Mouse (Mus musculus): ENCODE data around the gene C1qtnf1. TPM values are rescaled to one million over a fixed set of nuclear protein-coding genes. Genes with fewer than 3 reads are reported as not detected.

The C1qtnf1 gene
- polyA plus RNA-seq, 1 experiment from 2014 or later, result 4.8 TPM

DNA sequence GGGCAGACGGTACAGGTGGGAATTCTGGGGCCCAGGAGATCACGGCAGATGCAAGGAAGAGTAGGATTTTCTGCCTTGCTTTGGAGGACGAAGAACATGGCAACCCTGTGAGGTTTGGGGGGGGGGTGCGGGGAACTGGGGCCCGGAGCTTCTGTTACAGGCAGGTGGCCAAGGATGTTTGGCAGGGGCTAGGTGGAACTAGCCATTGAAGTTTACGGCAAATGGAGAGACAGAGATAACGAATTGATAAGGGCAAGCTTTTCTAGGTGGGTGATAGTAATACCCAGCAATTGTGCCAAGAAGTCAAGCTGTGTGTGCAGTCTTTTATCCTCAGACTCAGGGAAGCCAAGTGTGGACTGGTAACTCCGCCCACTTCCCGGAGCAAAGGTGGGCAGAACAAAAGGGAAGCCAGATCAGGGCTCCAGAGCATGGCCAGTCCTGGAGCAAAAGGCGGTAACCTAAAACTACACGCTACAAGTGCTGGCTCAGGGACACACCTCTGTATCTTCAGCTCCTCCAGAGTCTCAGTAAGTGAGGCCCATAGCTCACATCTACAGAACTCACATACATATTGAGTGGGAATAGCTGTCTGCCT lies 39.5 kb downstream of the C1qtnf1 start:
- 64% methylated on average over 11 of the region's 11 CpGs for WGBS
- no peaks in the 10 kb centered on the region for H3K27me3 ChIP-seq
- peaks cover 16% of the 10 kb centered on the region for H3K4me1 ChIP-seq (replicated peaks)
- no peaks in the 10 kb centered on the region for H3K36me3 ChIP-seq
- H3K9me3 ChIP-seq, result no peaks in the 10 kb centered on the region
- H3K4me2 ChIP-seq, result no peak overlapping the region
- H3K4me3 ChIP-seq, result no peak overlapping the region
- no peak overlapping the region for H3K9ac ChIP-seq
- H3K27ac ChIP-seq (replicated peaks), result no peak overlapping the region
- ATAC-seq (ENCODE audit: low read depth), result no peak

DNA sequence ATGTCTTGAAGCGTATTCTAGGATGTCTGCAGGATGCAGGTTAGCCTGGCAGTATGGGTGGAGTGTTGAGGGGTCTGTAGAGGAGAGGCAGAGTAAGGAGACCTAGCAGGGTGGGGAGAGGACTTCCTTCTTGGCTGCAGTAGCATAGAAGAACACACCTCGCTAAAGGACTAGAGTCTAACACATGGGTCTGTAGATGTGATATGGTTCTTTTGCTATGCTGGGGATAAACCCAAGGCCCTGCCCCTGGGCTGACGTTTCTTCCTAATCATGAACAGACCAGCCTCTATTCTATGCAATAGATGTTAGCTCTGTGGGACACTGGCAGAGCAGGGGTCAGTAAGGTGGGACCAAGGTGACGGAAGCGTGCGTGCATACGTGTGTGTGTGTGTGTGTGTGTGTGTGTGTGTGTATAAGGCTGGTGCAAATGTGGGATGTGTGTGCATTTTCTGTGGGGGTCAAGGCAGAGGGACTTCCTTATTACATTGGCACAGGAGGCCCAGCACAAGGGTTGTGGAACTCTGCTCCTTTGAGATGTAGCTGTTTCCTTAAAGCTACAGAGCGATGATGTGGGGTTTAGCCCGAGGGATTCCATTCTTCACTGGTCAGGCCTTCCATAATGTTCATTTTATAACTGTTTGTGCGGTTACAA lies 41.6 kb downstream of the C1qtnf1 start:
- 78% methylated on average over 10 of the region's 10 CpGs for WGBS
- Histone ChIP-seq H3K4me1 (replicated peaks) (peaks cover 16% of the 10 kb centered on the region), H3K4me2 (no peak overlapping the region), H3K9me3 (no peaks in the 10 kb centered on the region), H3K36me3 (no peaks in the 10 kb centered on the region), H3K27me3 (no peaks in the 10 kb centered on the region), H3K27ac (replicated peaks) (peak overlapping the region; percentile 68), H3K4me3 (no peak overlapping the region), H3K9ac (no peak overlapping the region)
- ATAC-seq (ENCODE audit: low read depth), result no peak

DNA sequence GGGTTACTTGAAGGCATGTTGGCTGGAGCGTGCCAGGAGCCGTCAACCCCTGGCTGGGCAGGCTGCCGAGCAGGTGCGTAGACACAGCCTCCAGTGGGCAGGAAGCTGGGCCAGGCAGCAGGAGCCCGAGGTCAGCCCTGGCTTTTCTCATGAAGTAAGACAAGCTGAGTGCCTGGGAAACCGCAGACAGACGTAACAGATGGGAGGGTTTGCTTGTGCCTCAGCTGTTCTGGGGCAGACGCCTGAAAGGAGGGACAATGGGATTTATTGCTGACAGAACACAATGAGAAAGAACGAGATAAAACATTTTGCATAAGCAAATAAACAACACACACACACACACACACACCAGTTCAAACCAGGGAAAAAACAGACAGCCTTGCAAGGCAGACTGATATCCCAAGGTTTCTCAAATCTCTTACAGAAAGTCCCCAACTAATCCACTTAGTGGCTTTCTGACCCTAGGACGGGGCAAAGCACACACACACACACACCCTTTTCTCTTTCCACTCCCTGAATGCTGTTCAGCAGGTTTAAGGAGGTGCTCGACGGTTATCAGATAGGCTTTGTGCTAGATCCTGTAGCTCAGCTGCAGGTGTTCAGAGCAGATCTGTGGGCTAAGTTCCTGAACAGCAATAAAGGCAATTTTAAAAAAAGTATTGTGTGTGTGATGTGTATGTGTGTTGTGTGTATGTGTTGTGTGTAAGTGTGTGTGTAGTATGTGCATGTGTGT lies 42.4 kb downstream of the C1qtnf1 start:
- ATAC-seq (ENCODE audit: low read depth), result peak; percentile 50; the same call in 1 of the 2 replicates
- 18% methylated on average over 12 of the region's 12 CpGs for WGBS

DNA sequence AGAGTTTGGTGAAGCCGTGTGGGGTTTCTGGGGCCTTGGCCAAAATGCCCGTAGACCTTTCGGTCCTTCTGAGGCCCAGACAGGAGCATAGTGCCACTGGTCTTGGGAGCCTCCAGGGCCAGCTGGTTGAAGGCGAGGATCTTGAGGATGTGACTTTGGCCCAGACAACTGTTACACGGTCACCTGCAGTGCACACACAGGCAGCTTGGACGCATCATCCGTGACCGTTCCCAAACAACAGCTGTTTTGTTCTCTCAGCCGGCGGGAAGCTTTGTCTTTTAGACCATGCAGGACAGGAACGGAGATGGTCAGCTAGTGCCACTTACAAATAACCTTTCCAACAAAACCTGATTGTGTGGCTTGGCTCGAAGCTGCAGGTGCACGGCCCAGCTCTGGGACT lies 43.7 kb downstream of the C1qtnf1 start:
- H3K9me3 ChIP-seq, result no peaks in the 10 kb centered on the region
- H3K9ac ChIP-seq, result no peak overlapping the region
- ATAC-seq (ENCODE audit: low read depth), result no peak
- no peaks in the 10 kb centered on the region for H3K36me3 ChIP-seq
- H3K27me3 ChIP-seq, result no peaks in the 10 kb centered on the region
- H3K27ac ChIP-seq (replicated peaks), result 0 out of 2 replicates have a peak overlapping the region, but pooled peaks have one; percentile 2
- peaks cover 16% of the 10 kb centered on the region for H3K4me1 ChIP-seq (replicated peaks)
- H3K4me3 ChIP-seq, result no peak overlapping the region
- WGBS, result 49% methylated on average over 13 of the region's 13 CpGs
- no peak overlapping the region for H3K4me2 ChIP-seq

More for the DNA sequence above, 42.4 kb downstream of the C1qtnf1 start:
- Histone ChIP-seq H3K4me3 (no peak overlapping the region), H3K9me3 (no peaks in the 10 kb centered on the region), H3K27ac (replicated peaks) (peak overlapping the region; percentile 68), H3K4me2 (no peak overlapping the region), H3K9ac (no peak overlapping the region; the same call in 1 of the 2 replicates), H3K4me1 (replicated peaks) (peaks cover 16% of the 10 kb centered on the region), H3K36me3 (no peaks in the 10 kb centered on the region), H3K27me3 (no peaks in the 10 kb centered on the region)

DNA sequence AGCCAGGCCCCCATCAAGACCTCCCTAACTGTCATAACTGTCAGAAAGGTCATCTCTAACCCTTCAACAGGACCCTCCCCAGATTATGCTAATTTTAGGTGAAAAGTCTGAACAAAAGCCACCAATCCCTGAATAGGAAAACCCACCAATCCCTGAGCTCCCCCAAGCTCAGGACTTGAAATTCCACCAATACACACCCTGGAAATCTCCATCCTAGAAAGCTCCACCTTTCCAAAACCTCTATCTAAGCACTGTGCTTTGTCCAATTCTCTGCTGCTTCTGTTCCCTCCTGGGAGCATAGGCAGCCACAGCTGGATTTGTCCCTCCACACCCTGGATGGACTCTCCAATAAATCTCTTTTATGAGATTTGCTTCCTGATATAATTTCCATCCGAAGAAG lies 45.2 kb downstream of the C1qtnf1 start:
- no peaks in the 10 kb centered on the region for H3K27me3 ChIP-seq
- no peak overlapping the region for H3K4me3 ChIP-seq
- H3K36me3 ChIP-seq, result no peaks in the 10 kb centered on the region
- no peaks in the 10 kb centered on the region for H3K9me3 ChIP-seq
- peaks cover 27% of the 10 kb centered on the region for H3K4me1 ChIP-seq (replicated peaks)
- ATAC-seq (ENCODE audit: low read depth), result no peak
- no peak overlapping the region for H3K4me2 ChIP-seq
- 79% methylated on average over 1 of the region's 1 CpGs for WGBS
- no peak overlapping the region for H3K9ac ChIP-seq
- H3K27ac ChIP-seq (replicated peaks), result no peak overlapping the region

DNA sequence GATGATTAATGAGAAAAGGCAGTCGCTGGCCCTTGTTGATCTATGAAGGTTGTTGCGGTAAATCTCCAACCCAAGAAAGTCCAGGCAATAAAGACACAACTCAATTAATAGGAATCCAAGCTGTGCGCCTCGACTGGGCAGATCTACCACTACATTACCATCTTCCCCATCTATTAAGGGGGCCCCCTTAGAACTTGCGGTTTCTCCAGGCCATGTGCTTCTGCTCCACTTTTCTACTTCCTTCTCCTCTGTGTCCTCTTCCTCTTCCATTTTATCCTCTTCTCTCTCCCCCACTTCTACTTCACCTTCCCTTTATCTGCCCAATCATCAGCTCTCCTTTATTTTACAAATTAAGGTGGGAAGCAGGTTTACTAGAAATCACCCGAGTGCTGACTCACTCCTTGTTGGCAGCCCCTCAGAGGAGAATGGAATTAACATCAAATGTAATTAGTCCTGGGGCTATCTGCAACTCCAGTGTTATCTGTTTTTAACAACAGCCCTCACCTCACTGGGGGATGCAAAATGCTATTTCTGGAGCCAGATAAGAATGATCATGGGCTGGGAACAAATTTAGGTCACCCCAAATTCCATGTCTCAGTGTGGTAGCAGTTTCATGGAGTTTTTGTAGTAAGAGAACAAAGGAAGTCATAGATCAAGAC lies 46.0 kb downstream of the C1qtnf1 start:
- Histone ChIP-seq H3K27me3 (no peaks in the 10 kb centered on the region), H3K4me3 (no peak overlapping the region), H3K4me2 (no peak overlapping the region), H3K4me1 (replicated peaks) (peaks cover 30% of the 10 kb centered on the region), H3K36me3 (no peaks in the 10 kb centered on the region), H3K9ac (no peak overlapping the region), H3K27ac (replicated peaks) (no peak overlapping the region), H3K9me3 (no peaks in the 10 kb centered on the region)
- no peak for ATAC-seq (ENCODE audit: low read depth)
- WGBS, result 78% methylated on average over 6 of the region's 6 CpGs

DNA sequence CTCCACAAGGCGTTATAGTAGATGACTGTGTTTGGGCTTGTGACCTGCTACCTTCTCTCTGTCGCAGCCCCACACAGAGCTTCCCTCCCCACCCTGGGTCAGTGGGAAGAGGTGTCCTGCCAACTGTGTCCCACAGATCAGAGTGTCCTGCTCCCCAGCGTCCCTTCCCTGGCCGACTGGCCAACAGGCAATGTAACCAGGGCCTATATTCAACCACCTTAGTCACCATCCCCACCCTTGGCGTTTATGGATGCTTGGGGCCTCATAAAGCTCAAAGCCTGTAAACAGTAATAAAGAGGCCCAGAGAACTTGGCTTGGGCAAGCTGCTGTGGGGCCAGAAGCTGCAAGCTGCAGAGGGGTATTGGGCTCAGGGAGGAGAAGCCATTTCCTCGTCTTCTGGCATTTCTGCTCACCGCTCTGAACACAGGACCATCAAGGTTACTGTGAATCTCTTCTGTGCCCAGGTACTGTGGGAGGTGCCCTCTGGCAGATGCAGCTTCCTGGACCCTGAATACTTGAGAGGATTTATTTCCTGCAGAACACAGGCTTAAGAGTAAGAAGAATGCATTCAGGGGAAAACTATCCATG lies 47.6 kb downstream of the C1qtnf1 start:
- H3K4me1 ChIP-seq (replicated peaks), result peaks cover 19% of the 10 kb centered on the region
- H3K9me3 ChIP-seq, result no peaks in the 10 kb centered on the region
- H3K36me3 ChIP-seq, result no peaks in the 10 kb centered on the region
- no peak overlapping the region for H3K27ac ChIP-seq (replicated peaks)
- no peak overlapping the region for H3K4me2 ChIP-seq
- ATAC-seq (ENCODE audit: low read depth), result no peak
- 56% methylated on average over 7 of the region's 7 CpGs for WGBS
- H3K4me3 ChIP-seq, result no peak overlapping the region
- H3K9ac ChIP-seq, result no peak overlapping the region
- no peaks in the 10 kb centered on the region for H3K27me3 ChIP-seq

DNA sequence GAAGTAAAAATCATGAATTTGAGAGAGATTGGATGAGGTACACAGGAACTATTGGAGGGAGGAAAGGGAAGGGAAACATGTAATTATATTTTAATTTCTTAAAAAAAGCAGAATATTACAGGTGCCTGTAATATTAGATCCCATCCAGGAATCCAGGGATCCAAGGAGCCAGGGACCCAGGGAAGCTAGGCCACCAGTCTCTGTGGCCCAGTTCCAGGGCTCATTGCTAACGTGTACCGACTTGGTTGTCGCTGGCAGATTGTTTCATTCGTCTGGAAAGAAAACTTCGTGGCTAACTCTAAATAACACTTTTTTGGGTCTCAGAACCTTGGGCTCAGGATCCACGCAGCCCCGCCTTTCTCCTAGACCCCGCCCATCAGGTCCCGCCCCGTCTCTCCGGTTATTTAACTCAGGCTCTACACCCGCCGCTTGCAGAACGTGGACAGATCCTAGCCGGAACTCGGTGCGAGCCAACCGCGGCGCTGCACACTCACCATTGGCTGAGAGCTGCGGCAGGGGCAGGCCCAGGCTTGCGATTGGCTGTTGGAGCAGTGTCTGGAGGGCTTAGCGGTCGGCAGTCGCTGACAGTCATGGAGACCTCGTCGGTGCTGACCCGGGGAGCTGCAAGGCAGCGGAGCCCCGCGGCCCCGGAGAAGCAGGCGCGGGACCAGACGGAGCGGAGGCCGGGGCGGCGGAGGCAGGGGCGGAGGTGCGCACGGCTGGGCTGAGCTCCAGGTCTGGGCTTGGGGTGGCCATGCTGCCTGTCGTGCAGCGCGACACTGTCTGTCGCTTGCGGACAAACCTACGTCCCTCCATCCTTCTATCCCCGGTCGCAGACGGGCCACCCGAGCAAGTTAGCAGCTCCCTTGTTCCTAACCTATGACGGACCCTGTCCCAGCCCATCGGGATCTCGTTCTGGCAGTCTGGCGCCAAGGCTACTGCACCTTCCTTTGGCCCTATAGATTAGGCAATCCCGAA lies 48.7 kb downstream of the C1qtnf1 start, which contains the start of gene Engase:
TSS of gene Engase (plus strand) at position 434 of the 978 bp plus-strand sequence.
- ATAC-seq (ENCODE audit: low read depth), result peak; percentile 99
- no peaks in the 10 kb centered on the region for H3K9me3 ChIP-seq
- peaks cover 14% of the 10 kb centered on the region for H3K4me1 ChIP-seq (replicated peaks)
- peak within 1 kb of the TSS; percentile 79 for H3K9ac ChIP-seq
- no peaks in the 10 kb centered on the region for H3K27me3 ChIP-seq
- peak within 1 kb of the TSS; percentile 79 for H3K4me2 ChIP-seq
- under 1% methylated on average over 57 of the region's 57 CpGs for WGBS
- no peaks in the 10 kb centered on the region for H3K36me3 ChIP-seq
- peak within 1 kb of the TSS; percentile 61; the same call in 1 of the 2 replicates for H3K27ac ChIP-seq (replicated peaks)
- peak within 1 kb of the TSS; percentile 63 for H3K4me3 ChIP-seq

DNA sequence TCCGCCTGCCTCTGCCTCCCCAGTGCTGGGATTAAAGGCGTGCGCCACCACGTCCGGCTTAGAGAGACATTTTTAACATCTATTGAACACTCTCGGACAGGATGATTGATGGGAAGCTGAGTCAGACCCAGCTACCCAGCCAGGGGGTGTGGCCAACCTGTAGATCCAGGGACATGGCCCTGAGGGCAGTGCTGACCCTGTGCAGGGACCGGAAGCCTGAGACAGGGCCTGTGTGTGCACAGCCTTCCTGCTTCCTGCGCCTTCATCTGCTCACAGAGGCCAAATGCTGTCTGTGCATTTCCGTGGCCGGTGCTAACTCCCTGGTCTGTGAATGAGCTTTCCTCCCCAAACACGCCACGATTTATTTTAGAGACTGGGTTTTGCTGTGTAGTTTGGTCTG lies 51.8 kb downstream of the C1qtnf1 start:
- WGBS, result 80% methylated on average over 12 of the region's 12 CpGs
- H3K36me3 ChIP-seq, result peaks cover 14% of the 10 kb centered on the region; the same call in 1 of the 2 replicates
- no peaks in the 10 kb centered on the region for H3K27me3 ChIP-seq
- no peak overlapping the region for H3K27ac ChIP-seq (replicated peaks)
- no peak overlapping the region for H3K9ac ChIP-seq
- H3K4me1 ChIP-seq (replicated peaks), result peaks cover 14% of the 10 kb centered on the region
- no peak overlapping the region for H3K4me3 ChIP-seq
- no peak overlapping the region for H3K4me2 ChIP-seq
- no peaks in the 10 kb centered on the region for H3K9me3 ChIP-seq
- no peak for ATAC-seq (ENCODE audit: low read depth)

DNA sequence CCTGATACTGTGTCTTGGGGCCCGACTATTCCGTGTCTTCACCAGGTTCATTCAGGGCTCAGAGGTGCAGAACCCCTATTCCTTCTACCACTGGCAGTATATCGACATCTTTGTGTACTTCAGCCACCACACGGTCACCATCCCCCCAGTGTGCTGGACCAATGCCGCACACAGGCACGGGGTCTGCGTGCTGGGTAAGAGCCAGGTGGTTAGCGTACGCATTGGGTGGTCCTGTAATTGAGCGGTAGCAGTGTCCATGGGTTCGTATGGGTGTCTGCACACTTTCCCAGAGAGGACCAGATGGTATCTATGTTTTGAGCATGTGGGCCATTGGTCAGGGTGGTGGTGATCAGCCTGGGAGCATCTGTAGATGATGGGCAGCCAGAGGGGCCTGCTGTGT lies 53.2 kb downstream of the C1qtnf1 start:
- Histone ChIP-seq H3K9me3 (no peaks in the 10 kb centered on the region), H3K4me1 (replicated peaks) (peaks cover 14% of the 10 kb centered on the region), H3K4me2 (no peak overlapping the region), H3K36me3 (peaks cover 17% of the 10 kb centered on the region; the same call in 1 of the 2 replicates), H3K4me3 (no peak overlapping the region), H3K9ac (no peak overlapping the region), H3K27ac (replicated peaks) (no peak overlapping the region), H3K27me3 (no peaks in the 10 kb centered on the region)
- WGBS, result 93% methylated on average over 11 of the region's 11 CpGs
- no peak for ATAC-seq (ENCODE audit: low read depth)

DNA sequence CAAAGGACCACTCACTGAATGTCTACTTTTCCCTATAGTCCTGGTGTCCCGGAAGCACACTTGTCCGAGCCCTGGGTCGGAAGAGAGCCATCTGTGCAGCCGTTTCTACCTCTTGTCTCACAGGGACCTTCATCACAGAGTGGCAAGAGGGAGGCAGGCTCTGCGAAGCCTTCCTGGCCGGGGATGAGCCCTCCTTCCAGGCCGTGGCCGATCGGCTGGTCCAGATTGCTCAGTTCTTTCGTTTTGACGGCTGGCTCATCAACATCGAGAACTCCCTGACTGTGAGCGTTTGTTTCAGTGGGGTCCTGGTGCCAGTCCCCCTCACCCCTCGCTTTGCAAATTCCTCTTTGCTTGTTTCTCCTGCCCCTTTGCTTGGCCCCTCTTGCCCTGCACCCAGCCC lies 53.7 kb downstream of the C1qtnf1 start:
- no peak overlapping the region for H3K27ac ChIP-seq (replicated peaks)
- no peaks in the 10 kb centered on the region for H3K27me3 ChIP-seq
- H3K36me3 ChIP-seq, result peaks cover 17% of the 10 kb centered on the region; the same call in 1 of the 2 replicates
- no peaks in the 10 kb centered on the region for H3K9me3 ChIP-seq
- H3K4me1 ChIP-seq (replicated peaks), result peaks cover 14% of the 10 kb centered on the region
- WGBS, result 82% methylated on average over 14 of the region's 14 CpGs
- H3K4me2 ChIP-seq, result no peak overlapping the region
- H3K4me3 ChIP-seq, result no peak overlapping the region
- ATAC-seq (ENCODE audit: low read depth), result no peak
- no peak overlapping the region for H3K9ac ChIP-seq

All from neural tube, embryonic 13.5 days (tissue).